Mouse (Mus musculus): ENCODE measurements around the gene Fn3k. TPM values are rescaled to one million over a fixed set of nuclear protein-coding genes. Genes with fewer than 3 reads are reported as not detected.

Gene Fn3k
- 0.47 TPM for total RNA-seq (2023)

GRCm38 (mm10) chr11:121434156-121435155 lies at the start of gene Fn3k:
Gene Fn3k, plus strand, starts transcription at chr11:121434913.

GRCm38 (mm10) chr11:121387750-121388553 lies 46.8 kb upstream of the Fn3k start, which contains the start of gene Rab40b:
Gene Rab40b, minus strand, starts transcription at chr11:121388251.

GRCm38 (mm10) chr11:121420830-121421552 lies 13.7 kb upstream of the Fn3k start, which contains the start of gene Fn3krp:
Gene Fn3krp, plus strand, starts transcription at chr11:121421401.

GRCm38 (mm10) chr11:121451753-121452635 lies 17.3 kb downstream of the Fn3k start, which contains the start of gene Tbcd:
Gene Tbcd, plus strand, starts transcription at chr11:121451949.

Other genes starting within 250 kb of the Fn3k start
- gene Hexdc, start 230.5 kb upstream of the Fn3k start, total RNA-seq (2023): 10.1 TPM
- 6.1 TPM for gene Ogfod3, start 230.2 kb upstream of the Fn3k start, total RNA-seq (2023)
- gene Cybc1, start 205.6 kb upstream of the Fn3k start, total RNA-seq (2023): 44.8 TPM
- 26.6 TPM for gene Narf, start 197.7 kb upstream of the Fn3k start, total RNA-seq (2023)
- gene Foxk2, start 174.9 kb upstream of the Fn3k start, total RNA-seq (2023): 31.3 TPM
- 69.8 TPM for gene Wdr45b, start 80.5 kb upstream of the Fn3k start, total RNA-seq (2023)
- not detected for gene Rab40b, start 46.7 kb upstream of the Fn3k start, total RNA-seq (2023)
- gene Fn3krp, start 13.5 kb upstream of the Fn3k start, total RNA-seq (2023): 6.0 TPM
- gene Tbcd, start 17.0 kb downstream of the Fn3k start, total RNA-seq (2023): 44.8 TPM
- not detected for gene Zfp750, start 84.4 kb downstream of the Fn3k start, total RNA-seq (2023)
- gene B3gntl1, start 238.2 kb downstream of the Fn3k start, total RNA-seq (2023): 14.2 TPM